Mouse (Mus musculus): Measurements from ENCODE around the gene Cog6. TPM values are rescaled to one million over a fixed set of nuclear protein-coding genes. Genes with fewer than 3 reads are reported as not detected.
A peak's percentile ranks its signal among the peaks of the same experiment; 100 is the strongest.

The Cog6 gene
- polyA plus RNA-seq, 1 experiment from 2014 or later: 42.1 TPM

- TF ChIP-seq CTCF (IDR thresholded peaks at IDR 0.05; ENCODE audit: low read depth): 0 out of 2 replicates have a peak, but pooled peaks have one; percentile 11
- DNase-seq (ENCODE audit: low spot score) (no peak), ATAC-seq (replicated peaks; ENCODE audit: low FRiP score, low read depth) (no peak)
- Histone ChIP-seq H3K27me3 (ENCODE audit: insufficient read depth, low read length) (no peaks in the 10 kb centered on the region), H3K4me2 (ENCODE audit: low read length) (peak overlapping the region; percentile 87), H3K27ac (peak overlapping the region; percentile 77), H3K9me3 (replicated peaks; ENCODE audit: low read length) (no peaks in the 10 kb centered on the region), H3K36me3 (ENCODE audit: insufficient read depth, low read length) (no peaks in the 10 kb centered on the region), H3K9ac (ENCODE audit: low read depth, low read length) (peak overlapping the region; percentile 74), H3K4me1 (replicated peaks; ENCODE audit: insufficient read depth, low read length) (0 out of 2 replicates have a peak, but pooled peaks cover 4% of the 10 kb centered on the region), H3K4me3 (replicated peaks; ENCODE audit: low read depth, low read length) (peak overlapping the region; percentile 75)
- WGBS: 15% methylated on average over 9 of the region's 9 CpGs
Observed at GRCm38 (mm10) chr3:53042240-53042567, 25.2 kb upstream of the Cog6 start.

- Histone ChIP-seq H3K9me3 (replicated peaks; ENCODE audit: low read length) (no peaks in the 10 kb centered on the region), H3K9ac (ENCODE audit: low read depth, low read length) (peak within 1 kb of the TSS; percentile 74), H3K4me3 (replicated peaks; ENCODE audit: low read depth, low read length) (peak within 1 kb of the TSS; percentile 75), H3K27me3 (ENCODE audit: insufficient read depth, low read length) (no peaks in the 10 kb centered on the region), H3K27ac (peak within 1 kb of the TSS; percentile 77), H3K4me2 (ENCODE audit: low read length) (peak within 1 kb of the TSS; percentile 87), H3K36me3 (ENCODE audit: insufficient read depth, low read length) (no peaks in the 10 kb centered on the region), H3K4me1 (replicated peaks; ENCODE audit: insufficient read depth, low read length) (0 out of 2 replicates have a peak, but pooled peaks cover 4% of the 10 kb centered on the region)
- DNase-seq (ENCODE audit: low spot score) (peak; percentile 88), ATAC-seq (replicated peaks; ENCODE audit: low FRiP score, low read depth) (peak; percentile 84)
- peak; percentile 63 for TF ChIP-seq CTCF (IDR thresholded peaks at IDR 0.05; ENCODE audit: low read depth)
- under 1% methylated on average over 50 of the region's 58 CpGs for WGBS
Observed at GRCm38 (mm10) chr3:53041411-53042239, 24.6 kb upstream of the Cog6 start, which contains the start of gene Lhfp. TSS of gene Lhfp (plus strand) at chr3:53041528.

DNA sequence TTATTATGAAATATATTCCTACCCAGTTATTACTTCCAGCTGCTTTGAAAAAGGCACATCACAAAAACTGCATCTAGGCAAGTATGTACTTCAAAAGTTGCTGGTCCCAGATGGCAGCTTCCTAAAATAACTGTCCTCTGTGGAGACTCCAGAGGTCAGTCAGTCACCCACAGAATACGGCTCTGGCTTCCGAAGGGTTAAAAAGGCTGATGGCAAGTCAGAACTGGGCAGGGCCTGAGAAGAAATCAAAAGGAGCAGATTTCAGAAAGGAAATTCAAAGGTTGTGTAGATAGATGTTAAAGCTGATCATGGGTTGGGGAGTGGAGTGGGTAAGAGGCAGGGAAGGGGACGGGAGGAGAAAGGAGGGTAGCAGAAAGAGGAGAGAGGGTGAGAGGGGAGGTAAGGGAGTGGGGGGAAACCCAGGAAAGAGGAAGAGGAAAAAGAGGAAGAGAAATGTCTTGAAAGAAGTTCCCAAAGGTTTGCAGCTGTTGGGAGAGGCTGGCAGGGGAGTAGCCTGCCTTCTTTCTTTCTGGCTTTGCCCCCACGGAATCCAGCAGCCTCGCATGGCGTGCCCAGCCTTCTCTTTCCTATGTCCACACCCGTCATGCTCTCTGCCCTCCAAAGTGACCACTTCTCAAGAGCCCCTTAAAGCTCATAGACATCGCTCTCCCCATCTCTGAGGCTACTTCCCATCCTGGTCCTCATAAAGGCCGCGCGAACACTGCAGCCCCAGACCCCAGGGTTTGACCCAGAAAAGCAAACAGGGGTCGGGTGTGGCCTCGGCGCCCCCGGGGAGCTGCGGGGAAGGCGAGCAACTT lies 23.8 kb upstream of the Cog6 start:
- DNase-seq (ENCODE audit: low spot score): no peak
- H3K9ac ChIP-seq (ENCODE audit: low read depth, low read length): peak overlapping the region; percentile 74
- TF ChIP-seq CTCF (IDR thresholded peaks at IDR 0.05; ENCODE audit: low read depth): no peak
- no peaks in the 10 kb centered on the region for H3K27me3 ChIP-seq (ENCODE audit: insufficient read depth, low read length)
- WGBS: 4% methylated on average over 17 of the region's 17 CpGs
- ATAC-seq (replicated peaks; ENCODE audit: low FRiP score, low read depth): peak; percentile 27; the same call in 1 of the 2 replicates
- H3K36me3 ChIP-seq (ENCODE audit: insufficient read depth, low read length): no peaks in the 10 kb centered on the region
- peak overlapping the region; percentile 75 for H3K4me3 ChIP-seq (replicated peaks; ENCODE audit: low read depth, low read length)
- H3K4me2 ChIP-seq (ENCODE audit: low read length): peak overlapping the region; percentile 87
- H3K9me3 ChIP-seq (replicated peaks; ENCODE audit: low read length): no peaks in the 10 kb centered on the region
- H3K4me1 ChIP-seq (replicated peaks; ENCODE audit: insufficient read depth, low read length): 0 out of 2 replicates have a peak, but pooled peaks cover 4% of the 10 kb centered on the region
- peak overlapping the region; percentile 77 for H3K27ac ChIP-seq

- DNase-seq (ENCODE audit: low spot score) (no peak), ATAC-seq (replicated peaks; ENCODE audit: low FRiP score, low read depth) (no peak)
- Histone ChIP-seq H3K27ac (no peak overlapping the region), H3K4me3 (replicated peaks; ENCODE audit: low read depth, low read length) (no peak overlapping the region), H3K36me3 (ENCODE audit: insufficient read depth, low read length) (no peaks in the 10 kb centered on the region), H3K9ac (ENCODE audit: low read depth, low read length) (no peak overlapping the region), H3K4me2 (ENCODE audit: low read length) (no peak overlapping the region), H3K9me3 (replicated peaks; ENCODE audit: low read length) (no peaks in the 10 kb centered on the region), H3K4me1 (replicated peaks; ENCODE audit: insufficient read depth, low read length) (0 out of 2 replicates have a peak, but pooled peaks cover 4% of the 10 kb centered on the region), H3K27me3 (ENCODE audit: insufficient read depth, low read length) (no peaks in the 10 kb centered on the region)
- WGBS: 86% methylated on average over 8 of the region's 8 CpGs
- no peak for TF ChIP-seq CTCF (IDR thresholded peaks at IDR 0.05; ENCODE audit: low read depth)
Observed at GRCm38 (mm10) chr3:53039746-53040145, 22.7 kb upstream of the Cog6 start.

- no peaks in the 10 kb centered on the region for H3K27me3 ChIP-seq (ENCODE audit: insufficient read depth, low read length)
- H3K9ac ChIP-seq (ENCODE audit: low read depth, low read length): no peak overlapping the region
- no peaks in the 10 kb centered on the region for H3K9me3 ChIP-seq (replicated peaks; ENCODE audit: low read length)
- TF ChIP-seq CTCF (IDR thresholded peaks at IDR 0.05; ENCODE audit: low read depth): no peak
- no peak overlapping the region for H3K4me2 ChIP-seq (ENCODE audit: low read length)
- 0 out of 2 replicates have a peak, but pooled peaks cover 4% of the 10 kb centered on the region for H3K4me1 ChIP-seq (replicated peaks; ENCODE audit: insufficient read depth, low read length)
- no peak for DNase-seq (ENCODE audit: low spot score)
- no peak overlapping the region for H3K4me3 ChIP-seq (replicated peaks; ENCODE audit: low read depth, low read length)
- no peak overlapping the region for H3K27ac ChIP-seq
- 76% methylated on average over 5 of the region's 5 CpGs for WGBS
- no peak for ATAC-seq (replicated peaks; ENCODE audit: low FRiP score, low read depth)
- no peaks in the 10 kb centered on the region for H3K36me3 ChIP-seq (ENCODE audit: insufficient read depth, low read length)
Observed at GRCm38 (mm10) chr3:53038913-53039312, 21.9 kb upstream of the Cog6 start.

- no peak for TF ChIP-seq CTCF (IDR thresholded peaks at IDR 0.05; ENCODE audit: low read depth)
- 79% methylated on average over 7 of the region's 7 CpGs for WGBS
- ATAC-seq (replicated peaks; ENCODE audit: low FRiP score, low read depth): no peak
Observed at GRCm38 (mm10) chr3:53036941-53037340, 19.9 kb upstream of the Cog6 start.

More at GRCm38 (mm10) chr3:53036941-53037340, 19.9 kb upstream of the Cog6 start:
- no peak for DNase-seq (ENCODE audit: low spot score)
- Histone ChIP-seq H3K4me3 (replicated peaks; ENCODE audit: low read depth, low read length) (no peak overlapping the region), H3K4me1 (replicated peaks; ENCODE audit: insufficient read depth, low read length) (0 out of 2 replicates have a peak, but pooled peaks cover 4% of the 10 kb centered on the region), H3K9ac (ENCODE audit: low read depth, low read length) (no peak overlapping the region), H3K27me3 (ENCODE audit: insufficient read depth, low read length) (no peaks in the 10 kb centered on the region), H3K9me3 (replicated peaks; ENCODE audit: low read length) (no peaks in the 10 kb centered on the region), H3K4me2 (ENCODE audit: low read length) (no peak overlapping the region), H3K36me3 (ENCODE audit: insufficient read depth, low read length) (no peaks in the 10 kb centered on the region), H3K27ac (no peak overlapping the region)

All from kidney, postnatal 0 days (tissue).